Mouse (Mus musculus) kidney, postnatal 10 days (tissue): ENCODE results near the gene Spo11.
A peak's percentile ranks its signal among the peaks of the same experiment; 100 is the strongest.

ENCODE experiments used
- DNase-seq: peaks from one replicate; pipeline ENCODE4 v3.0.0; 2021; ENCODE audit warnings: mixed read lengths

Gene Spo11

DNA sequence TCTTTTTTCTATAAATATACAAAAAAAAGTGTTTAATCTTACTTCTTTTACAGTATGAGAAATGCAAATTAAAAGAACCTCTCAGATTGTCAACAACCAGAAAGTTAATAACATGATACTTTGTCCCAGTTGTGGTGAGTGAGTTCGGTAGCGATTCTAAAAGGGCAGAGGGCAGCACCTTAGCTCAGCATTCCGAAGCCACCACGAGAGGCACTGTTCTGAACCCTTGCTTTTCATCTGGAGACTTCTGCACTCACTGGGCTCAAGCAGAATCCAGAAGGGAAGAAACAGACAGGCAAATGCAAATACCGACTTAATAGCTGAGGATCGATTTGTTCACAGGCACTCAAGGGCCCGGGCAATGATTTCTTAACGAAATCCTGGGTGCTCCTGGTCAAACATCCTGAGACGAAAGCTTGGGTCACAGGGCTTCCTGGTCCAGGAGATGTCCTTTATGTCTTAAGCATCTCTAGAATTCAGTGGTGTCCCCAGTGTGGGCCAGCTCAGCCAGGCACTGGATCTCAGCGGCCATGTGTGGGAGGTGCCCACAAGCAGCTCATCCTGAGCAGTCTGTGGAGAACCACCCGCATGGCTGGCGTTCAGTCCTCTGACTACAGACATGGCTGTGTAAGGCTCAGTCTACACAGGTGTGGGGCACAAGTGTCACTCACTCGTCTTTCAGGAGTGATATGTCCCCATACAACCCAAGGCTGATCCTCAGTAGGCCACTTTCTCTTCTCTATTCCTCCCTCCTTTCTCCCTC is 18.3 kb upstream of the Spo11 start:
- no peak for DNase-seq

DNA sequence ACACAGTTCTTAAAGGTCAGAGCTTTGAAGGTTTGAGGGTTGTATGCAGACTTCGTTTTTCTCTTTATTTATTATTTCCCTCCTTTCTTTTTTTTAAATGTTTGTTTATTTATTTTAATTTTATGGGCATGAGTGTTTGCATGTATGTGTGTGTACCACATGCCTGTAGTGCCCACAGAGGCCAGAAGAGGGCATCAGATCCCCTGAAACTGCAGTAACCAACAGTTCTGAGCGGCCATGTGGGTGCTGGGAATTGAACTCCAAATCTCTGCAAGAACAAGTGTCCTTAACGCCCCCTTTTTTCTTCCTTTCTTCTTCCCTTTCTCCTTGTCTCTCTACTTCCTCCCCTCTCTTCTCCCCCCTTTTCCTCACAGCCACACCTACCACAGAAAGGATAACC is 17.1 kb upstream of the Spo11 start:
- no peak for DNase-seq

DNA sequence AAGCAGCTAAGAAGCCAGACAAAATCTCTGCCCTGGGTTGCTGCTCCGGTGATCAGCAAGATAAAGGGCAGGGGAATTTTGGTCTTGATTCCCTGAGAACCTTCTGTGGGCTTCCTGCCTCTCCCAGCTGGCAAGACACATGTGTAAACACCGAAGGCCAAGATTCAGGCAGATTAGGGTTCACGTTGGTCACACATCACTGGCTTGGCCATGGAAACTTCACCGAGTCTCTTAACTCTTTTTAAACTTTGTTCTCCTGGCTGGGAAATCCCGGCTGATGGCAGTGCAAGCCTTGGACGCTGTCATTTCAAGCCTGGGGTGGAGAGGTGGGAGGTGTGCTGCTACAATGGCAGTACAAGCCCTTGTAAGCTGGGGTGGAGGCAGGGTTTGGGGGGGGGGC is 16.3 kb upstream of the Spo11 start:
- DNase-seq = peak; percentile 55

DNA sequence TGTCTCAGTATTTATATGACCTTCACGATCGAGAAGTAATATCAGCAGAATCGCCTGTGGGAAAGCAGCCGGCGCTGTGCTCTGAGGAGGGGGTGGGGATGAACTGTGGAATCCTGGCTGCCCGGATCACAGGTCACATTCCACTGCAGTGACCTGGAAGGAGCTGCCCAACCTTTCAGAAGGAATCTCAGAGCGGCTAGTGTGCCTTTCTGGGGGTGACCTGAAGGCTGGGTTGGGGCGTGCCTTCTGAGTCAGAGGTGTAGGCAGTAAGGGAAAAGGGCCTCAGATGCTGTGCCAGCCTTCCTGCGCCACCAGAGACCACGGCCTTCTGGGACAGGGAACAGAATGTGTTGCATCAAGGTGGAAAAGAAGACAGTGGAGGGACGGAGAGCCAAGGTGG is 12.3 kb upstream of the Spo11 start:
- peak; percentile 68 for DNase-seq

DNA sequence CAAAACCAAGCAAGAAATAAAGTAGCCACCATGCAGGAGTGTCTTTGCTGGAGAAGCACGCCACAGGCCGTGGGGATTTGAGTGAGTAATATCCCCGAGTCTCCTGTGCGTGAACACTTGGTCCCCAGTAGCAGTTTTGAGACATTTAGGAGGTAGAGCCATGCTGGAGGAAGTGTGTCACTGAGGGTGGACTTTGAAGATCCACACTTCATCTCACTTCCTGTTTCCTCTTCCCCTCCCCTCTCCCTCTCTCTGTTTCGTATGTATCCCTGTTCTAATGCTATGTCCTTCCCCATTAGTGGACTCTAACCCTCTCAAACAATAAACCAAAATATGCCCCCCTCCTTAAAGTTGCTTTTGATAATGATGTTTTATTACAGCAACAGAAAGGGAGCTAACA is 11.0 kb upstream of the Spo11 start:
- DNase-seq = no peak

DNA sequence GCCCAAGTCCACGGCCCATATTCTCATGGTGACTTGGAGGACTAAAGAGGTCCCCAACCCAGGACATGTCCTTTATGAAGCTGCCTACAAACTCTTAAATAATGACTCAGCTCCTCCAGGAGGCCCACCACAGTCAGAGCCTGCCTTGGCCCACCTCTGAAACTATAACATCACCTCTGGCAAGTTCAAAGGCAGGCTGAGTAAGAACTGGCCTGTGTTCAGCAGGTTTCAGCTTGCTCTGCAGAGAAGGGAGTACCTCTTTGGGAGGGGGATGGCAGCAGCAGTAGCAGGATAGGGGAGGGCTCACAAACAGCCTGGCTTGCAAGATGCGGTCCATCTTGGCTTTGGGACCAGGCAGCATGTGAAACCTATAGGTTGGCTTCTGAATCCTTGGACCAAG is 5.6 kb upstream of the Spo11 start:
- DNase-seq = no peak

DNA sequence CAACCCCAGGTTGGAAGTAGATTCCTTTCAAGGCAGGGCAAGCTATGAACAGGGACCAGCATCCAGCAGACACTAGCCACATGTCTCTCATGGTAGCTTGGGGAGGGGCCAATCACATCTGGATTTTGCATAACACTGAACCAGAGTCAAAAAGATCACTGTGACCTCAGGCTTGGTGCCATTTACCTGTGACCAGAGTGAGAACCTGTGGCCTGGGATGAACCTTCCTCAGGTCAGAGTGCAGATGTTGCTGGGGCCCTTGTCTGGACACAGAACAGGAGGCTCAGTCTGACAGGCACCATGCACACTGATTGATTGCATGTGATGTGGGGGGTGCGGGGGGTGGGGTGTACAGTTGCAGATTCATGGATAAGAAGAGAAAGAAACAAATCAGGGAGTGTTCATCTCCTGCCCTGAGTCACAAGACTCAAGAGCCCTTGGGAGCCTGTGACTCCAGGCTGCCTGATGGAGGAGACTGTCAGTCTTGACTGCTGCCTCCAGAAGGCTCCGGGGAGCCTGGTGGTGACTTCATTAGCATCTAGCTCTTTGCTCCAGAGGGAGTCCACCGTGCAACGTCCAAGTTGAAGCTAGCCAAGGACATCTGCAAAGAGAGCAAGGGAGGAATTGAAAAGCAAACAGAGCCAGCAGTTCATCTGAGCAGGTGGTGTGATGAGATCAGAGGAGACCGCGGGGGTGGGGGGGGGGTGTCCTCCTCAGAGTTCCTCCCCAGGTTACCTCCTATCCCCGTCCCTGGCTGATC is 3.5 kb upstream of the Spo11 start:
- DNase-seq = no peak

DNA sequence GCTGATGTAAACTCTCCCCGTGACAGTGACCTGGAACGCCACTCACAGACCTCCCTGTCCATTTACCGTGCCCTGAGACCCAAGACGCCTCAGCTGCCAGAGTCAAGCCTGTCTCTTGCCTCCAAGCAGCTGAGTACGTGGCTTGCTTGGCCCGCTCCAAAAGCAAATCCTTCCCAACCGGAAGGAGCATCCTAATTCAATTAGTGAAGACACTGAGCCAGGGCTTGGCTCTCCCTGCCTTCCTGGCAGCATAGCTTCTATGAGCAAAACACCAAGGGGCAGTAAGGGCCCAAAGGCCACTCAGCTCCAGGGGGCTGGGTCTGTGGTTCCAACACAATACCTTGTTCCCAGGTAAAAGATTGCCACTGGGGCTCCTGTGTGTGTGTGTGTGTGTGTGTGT is 2.8 kb upstream of the Spo11 start:
- no peak for DNase-seq

DNA sequence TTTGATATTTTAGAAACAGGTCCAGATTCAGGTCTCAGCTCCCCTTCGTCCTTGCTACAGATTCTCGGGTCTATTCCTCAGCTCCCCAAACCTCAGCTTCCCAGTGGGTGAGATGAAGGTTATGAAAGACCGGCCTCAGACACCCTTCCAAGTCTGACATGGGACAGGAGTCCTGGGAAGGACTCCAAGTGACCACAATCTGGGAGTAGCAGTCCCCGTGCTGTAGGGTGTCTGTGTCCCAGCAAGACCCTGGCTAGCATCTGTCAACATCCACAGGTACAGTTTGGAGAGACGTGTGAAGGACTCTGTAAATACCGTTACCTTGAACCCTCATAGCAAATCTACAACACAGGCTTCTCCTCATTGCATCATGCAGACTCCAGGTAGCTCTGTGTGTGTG is 2.3 kb upstream of the Spo11 start:
- no peak for DNase-seq

DNA sequence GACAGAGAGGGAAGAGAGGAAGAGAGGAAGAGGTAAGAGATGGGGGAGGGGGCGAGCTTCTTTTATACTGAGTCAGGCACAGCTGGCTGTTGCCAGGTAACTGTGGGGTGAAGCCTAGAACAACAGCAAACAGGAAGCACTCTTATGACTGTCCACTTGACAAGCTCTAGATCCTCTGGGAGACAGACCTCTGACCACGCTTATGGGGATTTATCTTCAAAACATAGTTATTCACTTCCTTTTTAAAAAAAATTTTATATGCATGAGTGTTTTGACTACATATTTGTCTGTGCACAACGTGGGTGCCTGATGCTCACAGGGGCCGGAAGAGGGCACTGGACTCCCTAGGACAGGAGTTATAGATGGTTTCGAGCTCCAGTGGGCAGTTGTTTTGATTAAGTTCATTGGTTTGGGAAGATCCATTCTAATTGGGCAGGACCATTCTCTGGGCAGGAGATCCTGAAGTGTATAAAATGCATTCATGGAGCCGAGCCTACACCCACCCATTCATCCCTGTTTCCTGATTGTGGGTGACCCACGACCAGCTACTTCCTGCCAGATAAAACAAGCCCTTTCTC is 750 bp upstream of the Spo11 start:
- no peak for DNase-seq

DNA sequence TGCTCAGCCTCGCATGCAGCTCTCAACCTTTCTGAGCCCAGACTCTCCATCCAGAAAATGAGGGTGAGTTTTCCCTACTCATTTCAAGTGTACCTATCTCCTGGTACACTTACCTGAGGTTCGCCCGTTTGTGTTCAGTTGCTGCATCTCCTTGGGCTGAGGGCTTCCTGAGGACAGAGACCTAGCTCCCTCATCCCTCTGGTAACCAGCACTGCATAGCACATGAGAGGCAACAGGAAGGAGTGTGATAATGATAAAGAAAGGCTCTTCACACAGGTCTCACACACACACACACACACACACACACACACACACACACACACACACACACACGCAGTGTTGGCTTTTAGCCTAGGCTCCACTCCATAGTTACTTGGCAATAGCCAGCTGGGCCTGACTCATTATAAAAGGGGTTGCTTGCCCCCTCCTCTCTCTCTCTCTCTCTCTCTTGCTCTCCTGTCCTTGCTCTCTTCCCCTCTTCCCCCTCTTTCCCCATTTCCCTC is 682 bp downstream of the Spo11 start:
- DNase-seq = no peak

DNA sequence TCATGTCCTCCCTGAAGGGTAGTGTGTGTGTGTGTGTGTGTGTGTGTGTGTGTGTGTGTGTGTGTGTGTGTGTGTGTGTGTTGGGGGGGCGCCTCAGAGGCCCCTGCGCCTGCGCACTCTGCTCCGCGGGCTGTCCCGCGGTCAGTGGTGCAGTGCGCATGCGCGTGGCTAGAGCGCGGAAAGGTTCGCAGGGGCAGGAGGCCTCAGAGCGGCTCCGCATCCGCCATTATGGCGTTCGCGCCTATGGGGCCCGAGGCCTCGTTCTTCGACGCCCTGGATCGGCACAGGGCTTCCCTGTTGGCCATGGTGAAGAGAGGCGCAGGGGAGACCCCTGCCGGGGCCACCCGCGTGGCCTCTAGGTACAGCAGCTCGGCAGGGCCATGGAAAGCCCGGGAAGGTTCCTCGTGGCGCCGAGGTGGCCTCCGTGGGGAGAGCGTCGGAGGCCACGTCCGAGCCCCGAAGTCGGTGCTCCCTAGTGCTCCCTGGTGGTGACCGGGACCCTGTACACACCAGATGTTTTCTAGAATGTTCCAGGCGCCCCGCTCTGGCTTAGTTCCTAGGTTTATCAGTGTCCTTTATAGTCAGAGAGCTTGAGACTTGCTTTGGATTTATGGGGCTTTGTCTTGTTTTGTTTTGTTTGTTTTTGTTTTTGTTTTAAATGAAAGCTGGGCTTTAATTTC is 2.3 kb downstream of the Spo11 start:
- no peak for DNase-seq

DNA sequence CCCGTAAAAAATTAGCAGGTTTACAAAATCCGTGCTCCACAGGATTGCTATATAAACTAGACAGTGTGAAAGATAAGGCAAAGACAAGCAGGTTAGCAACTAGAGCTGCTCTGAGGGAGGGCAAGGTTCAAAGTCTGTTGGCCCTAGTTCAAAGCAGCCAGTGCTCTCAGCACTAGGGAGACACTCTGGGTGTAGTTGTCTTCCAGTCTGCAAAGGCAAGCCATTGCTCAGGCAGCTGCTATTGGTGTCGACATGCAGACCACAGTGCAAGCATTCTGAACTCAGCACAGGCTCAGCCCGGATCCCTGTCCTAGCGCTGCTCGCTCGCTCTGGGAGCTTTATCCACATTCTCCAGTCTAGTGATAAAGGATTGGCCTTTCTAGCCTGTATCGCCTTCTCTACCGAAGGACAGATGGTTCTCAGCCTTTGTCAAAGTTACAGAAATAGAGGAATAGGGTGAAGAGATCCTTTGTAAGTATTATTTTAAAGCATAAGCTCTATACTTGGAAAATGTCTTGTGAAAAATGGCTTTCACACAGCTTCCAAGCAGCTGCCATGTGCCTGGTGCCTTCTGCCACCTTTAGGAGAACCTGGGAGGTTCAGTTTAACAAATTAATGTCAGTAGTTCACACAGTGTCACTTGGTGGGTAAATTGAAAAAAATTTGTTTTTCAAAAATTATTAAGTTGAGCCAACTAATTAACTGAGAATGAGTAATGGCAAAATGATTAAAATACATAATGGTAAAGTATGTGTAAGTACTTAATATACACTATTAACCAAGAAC is 5.5 kb downstream of the Spo11 start:
- DNase-seq = peak; percentile 74

DNA sequence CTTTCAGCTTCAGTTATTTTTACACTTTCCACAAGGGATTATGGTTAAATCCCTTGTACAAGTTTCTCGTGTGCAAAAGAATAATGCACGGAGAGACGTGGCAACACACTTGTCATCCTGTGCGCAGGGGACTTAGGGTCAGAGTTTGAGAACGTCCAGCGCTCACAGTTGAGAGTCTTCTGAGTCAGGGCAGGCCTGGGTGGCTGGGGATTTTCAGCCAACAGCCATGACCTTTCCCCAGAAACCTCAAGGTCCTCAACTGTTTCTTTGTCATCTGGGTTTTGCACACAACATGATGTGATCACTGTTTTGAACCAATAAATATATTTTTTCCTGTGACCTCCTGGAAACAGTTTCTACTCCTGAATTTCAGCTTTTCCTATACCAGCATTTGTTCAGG is 12.7 kb downstream of the Spo11 start:
- DNase-seq = no peak

DNA sequence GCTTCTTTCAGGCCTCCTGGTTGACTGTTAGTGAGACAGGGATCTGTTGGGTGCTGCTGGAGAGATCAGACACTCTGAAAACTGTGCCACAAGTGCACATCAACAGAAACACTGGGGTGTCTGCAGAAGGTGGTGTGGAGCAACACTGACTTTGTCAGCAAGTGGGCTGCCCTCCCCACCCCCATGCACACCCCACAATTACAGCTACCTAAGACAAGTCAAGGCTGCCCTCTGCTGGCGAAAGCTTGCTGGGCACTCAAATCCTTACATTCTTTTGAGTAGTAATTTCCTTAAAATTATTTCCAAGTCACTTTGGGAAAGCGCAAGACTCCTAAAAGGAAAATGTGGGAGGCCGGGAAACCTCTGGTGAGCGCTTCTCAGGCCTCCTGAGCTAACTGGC is 18.7 kb downstream of the Spo11 start:
- DNase-seq = peak; percentile 90

DNA sequence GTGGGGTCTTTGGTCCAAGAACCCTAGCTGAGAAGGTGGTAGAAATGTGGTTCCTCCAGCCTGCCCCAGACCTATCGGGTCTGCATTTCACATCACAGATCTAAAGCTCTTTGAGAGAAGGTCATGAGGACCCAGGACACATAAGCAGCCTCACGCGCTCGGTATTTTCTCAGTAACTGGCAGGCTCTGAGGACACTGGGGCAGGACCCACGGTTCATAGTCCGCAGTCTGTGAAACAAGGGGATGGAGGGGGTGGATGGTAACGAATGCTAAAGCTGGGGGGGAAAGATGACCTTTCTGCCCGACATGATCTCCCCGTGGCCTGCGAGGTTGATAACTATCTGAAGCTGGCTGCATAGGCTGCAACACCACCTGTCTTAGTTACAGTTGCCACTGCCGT is 20.2 kb downstream of the Spo11 start:
- peak; percentile 42 for DNase-seq

DNA sequence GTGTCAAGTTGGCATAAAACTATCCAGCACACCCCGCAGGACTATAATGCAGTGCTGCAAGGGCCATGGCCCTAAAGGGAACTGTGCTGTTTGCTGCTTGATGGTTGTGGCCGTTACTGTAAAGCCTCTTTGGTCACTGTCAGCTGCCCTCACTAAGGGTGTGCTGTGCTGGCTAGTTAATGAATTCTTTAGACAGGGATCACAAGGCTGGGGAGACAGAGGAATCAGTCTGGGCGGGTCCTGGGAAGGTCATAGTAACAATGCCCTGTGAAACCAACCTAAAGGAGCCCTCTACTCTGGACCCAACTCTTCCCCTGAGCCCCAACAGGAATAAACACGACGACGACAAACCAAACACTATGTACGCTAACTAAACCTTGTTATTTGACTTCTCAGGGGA is 21.0 kb downstream of the Spo11 start:
- peak; percentile 46 for DNase-seq

DNA sequence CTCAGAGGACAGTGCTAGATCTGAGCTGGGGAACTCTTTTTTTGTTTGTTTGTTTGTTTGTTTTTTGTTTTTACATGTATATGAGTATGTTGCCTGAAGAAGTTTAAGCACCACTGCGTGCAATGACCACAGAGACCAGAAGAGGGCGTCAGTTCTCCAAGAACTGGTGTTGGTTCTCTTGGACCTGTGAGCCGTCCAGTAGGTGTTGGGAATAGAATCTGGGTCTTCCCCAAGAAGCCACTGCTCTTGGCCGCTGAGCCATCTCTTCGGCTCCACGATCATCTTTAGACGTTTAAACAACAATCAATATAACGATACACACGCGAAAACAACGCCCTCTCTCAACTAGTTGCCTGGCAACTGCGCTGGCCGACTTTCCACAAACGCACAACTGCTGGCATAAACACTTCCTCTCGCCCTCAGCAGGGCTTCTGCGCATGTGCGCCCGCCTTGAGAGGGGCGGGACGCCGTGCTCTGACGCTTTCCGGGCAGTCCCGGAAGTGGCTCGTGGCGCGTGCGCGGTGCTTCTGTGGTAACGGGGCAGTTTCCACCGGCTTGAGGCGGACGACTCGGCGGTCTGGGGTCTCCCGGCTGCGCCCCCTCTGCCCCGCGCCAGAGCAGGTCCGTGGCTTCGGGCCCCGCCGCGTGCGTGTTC is 22.3 kb downstream of the Spo11 start, which contains the start of gene Rae1:
Gene Rae1 (plus strand): TSS at position 488 of the 655 bp plus-strand sequence.
- peak; percentile 99 for DNase-seq

DNA sequence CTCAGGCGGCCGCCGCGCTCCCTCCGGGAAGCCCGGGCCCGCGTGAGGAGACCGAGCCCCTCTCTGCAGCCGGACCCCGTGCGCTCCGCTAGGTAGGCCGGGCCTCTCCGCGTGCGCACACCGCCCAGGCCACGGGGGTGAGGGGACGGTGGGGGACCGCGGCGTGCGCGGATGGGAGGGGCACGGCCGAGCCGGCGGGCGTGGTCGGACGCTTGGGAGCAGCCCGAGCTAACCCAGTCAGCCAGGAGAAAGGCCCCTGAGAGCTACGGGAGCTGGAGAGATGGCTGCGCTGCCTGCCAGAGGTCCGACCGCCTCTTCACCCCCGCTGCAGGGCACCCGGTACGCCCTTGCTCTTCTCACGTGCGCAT is 22.8 kb downstream of the Spo11 start:
- DNase-seq = peak; percentile 83

DNA sequence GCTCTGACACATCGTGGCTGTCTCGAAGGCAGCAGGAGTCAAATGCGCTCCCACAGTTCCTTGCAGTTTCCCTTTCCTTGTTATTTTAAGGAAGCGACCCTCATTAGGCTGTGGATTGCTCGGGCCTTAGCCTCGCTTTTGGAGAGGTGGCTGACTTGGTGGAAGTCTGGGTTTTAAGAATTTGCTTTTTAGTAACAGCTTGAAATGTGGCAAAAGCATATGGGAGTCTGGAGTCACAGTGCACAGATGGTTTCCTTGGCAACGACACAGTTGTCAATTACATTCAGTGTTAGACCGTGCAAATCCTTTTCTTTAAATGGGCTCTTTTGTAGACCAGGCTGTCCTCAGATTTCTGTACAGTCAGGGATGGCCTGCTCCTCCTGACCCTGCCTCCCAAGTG is 23.4 kb downstream of the Spo11 start:
- DNase-seq = no peak

DNA sequence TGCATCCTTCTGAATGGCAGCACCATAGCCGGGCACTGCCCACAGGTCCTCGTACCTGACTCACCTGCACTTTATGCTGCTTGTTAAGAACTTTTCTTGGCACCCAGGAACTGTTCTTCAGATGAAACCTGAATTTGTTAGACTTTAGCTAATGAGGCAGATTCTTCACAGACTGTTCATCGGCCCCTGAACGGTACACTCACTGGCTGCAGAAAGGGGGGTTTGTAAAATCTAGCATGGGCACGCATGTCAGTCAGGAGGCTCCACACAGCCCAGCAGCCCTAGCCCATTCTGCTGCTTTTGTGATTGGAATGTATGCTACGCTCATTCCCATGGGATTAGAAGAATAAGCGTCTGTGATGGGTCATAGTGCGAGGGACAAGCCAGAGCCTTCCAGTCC is 26.2 kb downstream of the Spo11 start:
- DNase-seq = no peak

DNA sequence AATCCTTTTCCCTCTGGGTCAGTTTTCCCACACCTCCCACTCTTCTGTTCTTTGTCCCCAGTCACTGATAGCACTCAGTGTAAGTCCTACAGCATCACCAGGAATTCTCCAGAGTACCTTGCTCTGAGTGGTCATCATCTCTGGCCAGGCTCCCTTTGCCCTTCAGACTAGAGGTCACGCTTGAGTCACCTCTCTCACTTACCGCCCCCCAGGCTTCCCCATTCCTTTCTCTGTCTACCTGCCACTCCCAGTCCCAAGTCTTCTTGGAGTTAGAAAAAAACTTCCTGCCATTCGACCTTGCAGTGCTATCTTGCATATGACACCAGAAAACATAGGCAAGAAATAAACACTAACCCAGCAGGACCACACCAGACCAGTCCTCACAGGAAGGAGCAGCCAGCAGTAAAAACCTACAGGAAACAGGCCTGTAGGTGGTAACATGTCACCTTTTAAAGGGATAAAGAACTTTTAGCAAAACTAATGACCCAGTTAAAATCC is 32.8 kb downstream of the Spo11 start:
- no peak for DNase-seq
